Mouse (Mus musculus): Measurements from ENCODE around the gene Hras.

DNA sequence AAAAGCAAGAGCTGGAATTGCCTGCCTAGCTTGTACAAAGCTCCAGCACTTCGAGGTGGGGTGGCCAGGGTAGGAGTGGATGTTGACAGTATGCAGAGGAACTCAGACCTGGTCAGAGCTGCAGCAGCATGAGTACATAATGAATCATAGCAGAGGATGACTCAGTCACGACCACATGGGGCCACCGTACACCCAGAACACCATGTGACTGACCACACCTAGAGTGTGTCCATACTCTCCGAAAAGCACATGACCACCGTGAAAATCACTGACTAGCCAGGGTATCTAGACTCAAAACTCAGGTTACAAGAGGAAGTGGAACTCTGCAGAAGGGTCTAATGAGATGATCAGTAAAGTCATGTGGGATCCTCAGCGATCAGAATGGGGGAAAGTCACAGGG, 29.0 kb downstream of the Hras start:
- TF ChIP-seq CTCF (IDR thresholded peaks at IDR 0.05; ENCODE audit: borderline replicate concordance, control insufficient read depth, extremely low read depth, insufficient read depth, low read length, poor library complexity) (no peak), POLR2A (IDR thresholded peaks at IDR 0.05; ENCODE audit: control insufficient read depth, extremely low read depth, insufficient read depth, low read length, poor library complexity) (no peak)
